Mouse (Mus musculus) adrenal gland, adult (tissue): ENCODE data around the gene Kif19a.

ENCODE experiments used
- DNase-seq, 2 experiments: peaks; one replicate each; pipeline ENCODE4 v3.0.0; 2022 to 2023; ENCODE audit warnings: low spot score in 1 of 2; ENCODE audit not compliant: inconsistent age in 2 of 2

The Kif19a gene

GRCm38 (mm10) chr11:114764820-114765818 is at the start of gene Kif19a:
Gene Kif19a (plus strand): TSS chr11:114765388.
- peak; percentile 72 to 83 for DNase-seq

GRCm38 (mm10) chr11:114715531-114715930 is 49.7 kb upstream of the Kif19a start:
- DNase-seq, result no peak

- no peak for DNase-seq
Observed at GRCm38 (mm10) chr11:114720535-114720934, 44.7 kb upstream of the Kif19a start.

GRCm38 (mm10) chr11:114722438-114722837 is 42.8 kb upstream of the Kif19a start:
- peak; percentile 59 to 82 for DNase-seq

- DNase-seq, result peak; percentile 85 to 90
Observed at GRCm38 (mm10) chr11:114723030-114723429, 42.2 kb upstream of the Kif19a start.

GRCm38 (mm10) chr11:114724787-114725590 is 40.2 kb upstream of the Kif19a start:
- peak; percentile 49 to 66 for DNase-seq

GRCm38 (mm10) chr11:114726965-114727825 is 38.0 kb upstream of the Kif19a start, which contains the start of gene Dnaic2:
Gene Dnaic2 (plus strand): TSS chr11:114727408.
- peak; percentile 81 to 88 for DNase-seq

GRCm38 (mm10) chr11:114727826-114728186 is 37.4 kb upstream of the Kif19a start:
- no peak for DNase-seq

GRCm38 (mm10) chr11:114728333-114728732 is 36.9 kb upstream of the Kif19a start:
- no peak for DNase-seq

- no peak for DNase-seq
Observed at GRCm38 (mm10) chr11:114729832-114730363, 35.3 kb upstream of the Kif19a start.

- no peak for DNase-seq
Observed at GRCm38 (mm10) chr11:114731711-114732110, 33.5 kb upstream of the Kif19a start.

- DNase-seq, result no peak
Observed at GRCm38 (mm10) chr11:114732890-114733289, 32.3 kb upstream of the Kif19a start.

- no peak for DNase-seq
Observed at GRCm38 (mm10) chr11:114736111-114736510, 29.1 kb upstream of the Kif19a start.

GRCm38 (mm10) chr11:114736913-114737624 is 28.1 kb upstream of the Kif19a start:
- DNase-seq, result peak; percentile 33 to 82

- DNase-seq, result no peak
Observed at GRCm38 (mm10) chr11:114740598-114740997, 24.6 kb upstream of the Kif19a start.

- DNase-seq, result no peak
Observed at GRCm38 (mm10) chr11:114741451-114741850, 23.7 kb upstream of the Kif19a start.

GRCm38 (mm10) chr11:114745134-114745533 is 20.1 kb upstream of the Kif19a start:
- peak; percentile 84 to 96 for DNase-seq

- DNase-seq, result no peak
Observed at GRCm38 (mm10) chr11:114747564-114748138, 17.5 kb upstream of the Kif19a start.

- no peak for DNase-seq
Observed at GRCm38 (mm10) chr11:114769911-114770310, 4.7 kb downstream of the Kif19a start.
